Mouse (Mus musculus) naive thymus-derived CD4-positive, alpha-beta T cell, adult 2 months (primary cell): ENCODE measurements around the gene Ldlrad3.

ENCODE experiments used
- DNase-seq: peaks from one replicate; pipeline ENCODE4 v3.0.0-alpha.2; 2011; ENCODE audit warnings: low read depth

The Ldlrad3 gene

GRCm38 (mm10) chr2:102185069-102185950 lies 875 bp downstream of the Ldlrad3 start:
- DNase-seq, result no peak

GRCm38 (mm10) chr2:102183720-102184480 lies 2.3 kb downstream of the Ldlrad3 start:
- no peak for DNase-seq

GRCm38 (mm10) chr2:102181459-102181858 lies 4.7 kb downstream of the Ldlrad3 start:
- no peak for DNase-seq

- no peak for DNase-seq
These were observed 9.8 kb downstream of the Ldlrad3 start for GRCm38 (mm10) chr2:102176434-102176772.

- no peak for DNase-seq
These were observed 10.3 kb downstream of the Ldlrad3 start for GRCm38 (mm10) chr2:102175741-102176433.

- no peak for DNase-seq
These were observed 13.7 kb downstream of the Ldlrad3 start for GRCm38 (mm10) chr2:102172458-102172857.

GRCm38 (mm10) chr2:102166550-102167325 lies 19.4 kb downstream of the Ldlrad3 start:
- DNase-seq, result no peak

- DNase-seq, result no peak
These were observed 23.1 kb downstream of the Ldlrad3 start for GRCm38 (mm10) chr2:102163106-102163505.

GRCm38 (mm10) chr2:102157555-102157954 lies 28.6 kb downstream of the Ldlrad3 start:
- no peak for DNase-seq

GRCm38 (mm10) chr2:102157010-102157409 lies 29.2 kb downstream of the Ldlrad3 start:
- DNase-seq, result no peak

- no peak for DNase-seq
These were observed 29.7 kb downstream of the Ldlrad3 start for GRCm38 (mm10) chr2:102156460-102156859.

GRCm38 (mm10) chr2:102155306-102156015 lies 30.7 kb downstream of the Ldlrad3 start:
- no peak for DNase-seq

- no peak for DNase-seq
These were observed 31.4 kb downstream of the Ldlrad3 start for GRCm38 (mm10) chr2:102154771-102155211.

GRCm38 (mm10) chr2:102154328-102154727 lies 31.9 kb downstream of the Ldlrad3 start:
- DNase-seq, result no peak

GRCm38 (mm10) chr2:102153516-102153915 lies 32.7 kb downstream of the Ldlrad3 start:
- DNase-seq, result no peak

GRCm38 (mm10) chr2:102152851-102153250 lies 33.3 kb downstream of the Ldlrad3 start:
- DNase-seq, result no peak

- no peak for DNase-seq
These were observed 37.1 kb downstream of the Ldlrad3 start for GRCm38 (mm10) chr2:102149058-102149457.

GRCm38 (mm10) chr2:102148093-102148492 lies 38.1 kb downstream of the Ldlrad3 start:
- no peak for DNase-seq

- no peak for DNase-seq
These were observed 38.6 kb downstream of the Ldlrad3 start for GRCm38 (mm10) chr2:102147561-102147960.

- DNase-seq, result peak; percentile 8
These were observed 39.8 kb downstream of the Ldlrad3 start for GRCm38 (mm10) chr2:102146386-102146785.

- no peak for DNase-seq
These were observed 41.1 kb downstream of the Ldlrad3 start for GRCm38 (mm10) chr2:102145036-102145435.
